Mouse (Mus musculus): ENCODE measurements around the gene Gm1527.
"Not testable (repeated sequence)": the region's sequence is repeated elsewhere in the genome, so short reads cannot be mapped to it uniquely, and the experiment has no call there.

Gm1527 gene

GRCm38 (mm10) chr3:28892317-28892716 is at the start of gene Gm1527:
Gene Gm1527, plus strand, starts transcription at chr3:28892617.
- no peak for DNase-seq

GRCm38 (mm10) chr3:28843231-28843630 is 49.2 kb upstream of the Gm1527 start:
- no peak for DNase-seq

- DNase-seq, result no peak
Measured at GRCm38 (mm10) chr3:28847115-28847514, 45.3 kb upstream of the Gm1527 start.

- not testable (repeated sequence) for DNase-seq
Measured at GRCm38 (mm10) chr3:28852174-28852573, 40.2 kb upstream of the Gm1527 start.

GRCm38 (mm10) chr3:28859630-28860392 is 32.6 kb upstream of the Gm1527 start:
- DNase-seq, result not testable (repeated sequence)

GRCm38 (mm10) chr3:28896966-28897365 is 4.5 kb downstream of the Gm1527 start:
- not testable (repeated sequence) for DNase-seq

- no peak for DNase-seq
Measured at GRCm38 (mm10) chr3:28965931-28966330, 73.5 kb downstream of the Gm1527 start.

GRCm38 (mm10) chr3:28968851-28969250 is 76.4 kb downstream of the Gm1527 start:
- DNase-seq, result peak; percentile 44 to 68
